Mouse (Mus musculus) midbrain, embryonic 15.5 days (tissue): ENCODE results near the gene Rabl2. TPM values are rescaled to one million over a fixed set of nuclear protein-coding genes. Genes with fewer than 3 reads are reported as not detected.

Experiments
- ATAC-seq: fragments of 200-750 bp; cut with Nextera tagmentation; replicated peaks from 2 replicates; pipeline ENCODE4 v1.8.0; 2017; ENCODE audit warnings: moderate TSS enrichment
- H3K27ac ChIP-seq: fragments of 300-500 bp; sonication (generic); 2 replicates; pipeline ENCODE4 v1.5.1; 2015; ENCODE audit warnings: mild to moderate bottlenecking, inconsistent platforms
- H3K27me3 ChIP-seq: fragments of 300-500 bp; sonication (generic); replicated peaks from 2 replicates; pipeline ENCODE4 v1.6.1; 2015; ENCODE audit warnings: inconsistent platforms
- H3K36me3 ChIP-seq: fragments of 300-500 bp; sonication (generic); replicated peaks from 2 replicates; pipeline ENCODE4 v1.6.1; 2015; ENCODE audit warnings: inconsistent platforms
- H3K4me1 ChIP-seq: fragments of 300-500 bp; sonication (generic); 2 replicates; pipeline ENCODE4 v1.6.1; 2015; ENCODE audit warnings: inconsistent platforms
- H3K4me2 ChIP-seq: fragments of 300-500 bp; sonication (generic); 2 replicates; pipeline ENCODE4 v1.6.1; 2015; ENCODE audit warnings: inconsistent platforms, mild to moderate bottlenecking, moderate library complexity
- H3K4me3 ChIP-seq: fragments of 300-500 bp; sonication (generic); 2 replicates; pipeline ENCODE4 v1.5.1; 2015; ENCODE audit warnings: mild to moderate bottlenecking, inconsistent platforms
- H3K9ac ChIP-seq: fragments of 300-500 bp; sonication (generic); 2 replicates; pipeline ENCODE4 v1.6.1; 2015; ENCODE audit warnings: mild to moderate bottlenecking, inconsistent platforms
- H3K9me3 ChIP-seq: fragments of 300-500 bp; sonication (generic); 2 replicates; pipeline ENCODE4 v1.6.1; 2016; ENCODE audit warnings: inconsistent platforms
- WGBS: fragments of 180-500 bp; shearing (Covaris S2); methylation state at CpG from one replicate; pipeline ENCODE4 v1.1.7; 2015; ENCODE audit warnings: mixed read lengths; 5-methylcytosine and 5-hydroxymethylcytosine counted together
- polyA plus RNA-seq: library from polyadenylated mRNA; unstranded; fragments of >200 nt; fragmentation: Nextera tagmentation; extraction: Ambion mirVana; gene quantifications from 2 replicates; pipeline ENCODE4 v1.2.1, GENCODE M21; 2015

Gene Rabl2
- polyA plus RNA-seq, 1 experiment from 2014 or later: 92.1 TPM

DNA sequence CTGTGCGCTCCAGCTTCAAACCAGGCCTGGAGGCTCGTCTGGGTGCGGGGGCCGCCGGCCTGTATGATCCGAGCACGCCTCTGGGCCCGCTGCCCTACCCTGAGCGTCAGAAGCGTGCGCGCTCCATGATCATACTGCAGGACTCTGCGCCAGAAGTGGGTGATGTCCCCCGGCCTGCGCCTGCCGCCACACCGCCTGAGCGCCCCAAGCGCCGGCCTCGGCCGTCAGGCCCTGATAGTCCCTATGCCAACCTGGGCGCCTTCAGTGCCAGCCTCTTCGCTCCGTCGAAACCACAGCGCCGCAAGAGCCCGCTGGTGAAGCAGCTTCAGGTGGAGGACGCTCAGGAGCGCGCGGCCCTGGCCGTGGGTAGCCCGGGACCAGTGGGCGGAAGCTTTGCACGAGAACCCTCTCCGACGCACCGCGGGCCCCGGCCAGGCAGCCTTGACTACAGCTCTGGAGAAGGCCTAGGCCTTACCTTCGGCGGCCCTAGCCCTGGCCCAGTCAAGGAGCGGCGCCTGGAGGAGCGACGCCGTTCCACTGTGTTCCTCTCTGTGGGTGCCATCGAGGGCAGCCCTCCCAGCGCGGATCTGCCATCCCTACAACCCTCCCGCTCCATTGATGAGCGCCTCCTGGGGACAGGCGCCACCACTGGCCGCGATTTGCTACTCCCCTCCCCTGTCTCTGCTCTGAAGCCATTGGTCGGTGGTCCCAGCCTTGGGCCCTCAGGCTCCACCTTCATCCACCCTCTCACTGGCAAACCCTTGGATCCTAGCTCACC lies 43.7 kb downstream of the Rabl2 start:
- 14% methylated on average over 54 of the region's 58 CpGs for WGBS
- Histone ChIP-seq H3K4me2 (peak overlapping the region; percentile 39), H3K9me3 (no peaks in the 10 kb centered on the region), H3K36me3 (peaks cover 11% of the 10 kb centered on the region; the same call in 1 of the 2 replicates), H3K4me1 (peaks cover 17% of the 10 kb centered on the region; the same call in 1 of the 2 replicates), H3K27ac (no peak overlapping the region), H3K27me3 (no peaks in the 10 kb centered on the region), H3K4me3 (peak overlapping the region; percentile 17), H3K9ac (no peak overlapping the region; the same call in 1 of the 2 replicates)
- peak; percentile 57 for ATAC-seq

DNA sequence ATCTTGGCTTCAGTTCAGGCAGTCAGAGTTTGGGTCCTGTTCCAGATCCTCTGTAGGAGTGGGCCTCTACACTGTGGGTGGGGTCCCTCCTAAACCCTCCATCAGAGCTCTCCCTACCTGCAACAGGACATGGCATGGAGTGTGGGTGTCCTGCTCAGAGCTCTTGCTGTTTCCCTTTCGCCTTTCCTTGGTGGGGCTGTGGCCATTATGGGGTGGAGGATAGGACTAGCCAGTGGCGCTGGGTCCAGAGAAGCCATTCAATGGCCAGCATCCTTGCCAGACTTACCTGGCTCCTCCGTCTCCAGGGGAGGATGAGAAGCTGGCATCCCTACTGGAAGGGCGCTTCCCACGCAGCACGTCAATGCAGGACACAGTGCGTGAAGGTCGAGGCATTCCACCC lies 44.4 kb downstream of the Rabl2 start:
- WGBS: 43% methylated on average over 8 of the region's 8 CpGs
- no peak for ATAC-seq
- Histone ChIP-seq H3K36me3 (peaks cover 11% of the 10 kb centered on the region; the same call in 1 of the 2 replicates), H3K9me3 (no peaks in the 10 kb centered on the region), H3K4me2 (peak overlapping the region; percentile 39; the same call in 1 of the 2 replicates), H3K9ac (no peak overlapping the region), H3K4me1 (peaks cover 17% of the 10 kb centered on the region; the same call in 1 of the 2 replicates), H3K27me3 (no peaks in the 10 kb centered on the region), H3K27ac (no peak overlapping the region), H3K4me3 (no peak overlapping the region)

DNA sequence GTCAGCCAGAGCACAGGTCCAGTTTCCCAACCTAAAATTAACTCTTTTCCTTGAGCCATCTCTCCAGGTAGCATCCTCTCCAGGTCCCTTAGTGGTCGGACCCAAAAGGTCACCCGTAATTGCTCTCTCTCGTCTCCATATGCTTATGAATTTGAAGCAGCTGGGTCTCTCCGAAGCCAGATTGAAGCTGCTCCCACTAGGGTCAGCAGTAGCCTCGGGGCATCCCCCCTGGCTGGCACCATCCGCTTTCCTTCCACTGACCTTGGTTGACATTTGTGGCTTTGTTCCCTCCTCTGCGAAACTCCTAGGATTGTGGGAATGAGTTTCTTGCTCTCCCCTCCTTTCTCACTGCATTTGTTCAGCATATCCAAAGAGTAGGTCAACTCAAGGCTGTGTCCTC lies 47.6 kb downstream of the Rabl2 start:
- Histone ChIP-seq H3K27ac (no peak overlapping the region), H3K4me2 (no peak overlapping the region), H3K4me3 (no peak overlapping the region), H3K9me3 (no peaks in the 10 kb centered on the region), H3K4me1 (peaks cover 16% of the 10 kb centered on the region; the same call in 1 of the 2 replicates), H3K36me3 (0 out of 2 replicates have a peak, but pooled peaks cover 5% of the 10 kb centered on the region), H3K9ac (no peak overlapping the region), H3K27me3 (no peaks in the 10 kb centered on the region)
- WGBS: 82% methylated on average over 7 of the region's 7 CpGs
- ATAC-seq: no peak

DNA sequence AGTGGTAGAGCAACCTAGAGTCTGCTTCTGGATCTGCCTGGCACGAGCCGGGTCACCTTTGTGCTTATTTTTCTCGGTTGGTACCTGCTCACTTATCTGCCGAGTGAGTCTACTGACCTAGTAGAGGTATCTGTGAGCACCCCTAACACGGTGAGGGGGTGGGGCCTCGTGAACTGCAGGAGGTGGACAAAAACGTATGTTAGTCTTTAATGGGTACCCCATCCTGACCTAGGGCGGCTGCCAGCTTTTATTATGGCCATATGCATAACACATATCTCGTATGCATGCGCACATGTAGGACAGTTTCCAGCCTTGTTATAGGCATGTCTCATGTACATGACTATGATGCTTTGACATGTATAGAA lies 57.9 kb downstream of the Rabl2 start:
- Histone ChIP-seq H3K4me3 (peak overlapping the region; percentile 47), H3K4me1 (peaks cover 43% of the 10 kb centered on the region), H3K27ac (peak overlapping the region; percentile 89), H3K9me3 (no peaks in the 10 kb centered on the region), H3K36me3 (no peaks in the 10 kb centered on the region), H3K4me2 (peak overlapping the region; percentile 82), H3K9ac (peak overlapping the region; percentile 54; the same call in 1 of the 2 replicates), H3K27me3 (no peaks in the 10 kb centered on the region)
- ATAC-seq: no peak
- 84% methylated on average over 10 of the region's 10 CpGs for WGBS

DNA sequence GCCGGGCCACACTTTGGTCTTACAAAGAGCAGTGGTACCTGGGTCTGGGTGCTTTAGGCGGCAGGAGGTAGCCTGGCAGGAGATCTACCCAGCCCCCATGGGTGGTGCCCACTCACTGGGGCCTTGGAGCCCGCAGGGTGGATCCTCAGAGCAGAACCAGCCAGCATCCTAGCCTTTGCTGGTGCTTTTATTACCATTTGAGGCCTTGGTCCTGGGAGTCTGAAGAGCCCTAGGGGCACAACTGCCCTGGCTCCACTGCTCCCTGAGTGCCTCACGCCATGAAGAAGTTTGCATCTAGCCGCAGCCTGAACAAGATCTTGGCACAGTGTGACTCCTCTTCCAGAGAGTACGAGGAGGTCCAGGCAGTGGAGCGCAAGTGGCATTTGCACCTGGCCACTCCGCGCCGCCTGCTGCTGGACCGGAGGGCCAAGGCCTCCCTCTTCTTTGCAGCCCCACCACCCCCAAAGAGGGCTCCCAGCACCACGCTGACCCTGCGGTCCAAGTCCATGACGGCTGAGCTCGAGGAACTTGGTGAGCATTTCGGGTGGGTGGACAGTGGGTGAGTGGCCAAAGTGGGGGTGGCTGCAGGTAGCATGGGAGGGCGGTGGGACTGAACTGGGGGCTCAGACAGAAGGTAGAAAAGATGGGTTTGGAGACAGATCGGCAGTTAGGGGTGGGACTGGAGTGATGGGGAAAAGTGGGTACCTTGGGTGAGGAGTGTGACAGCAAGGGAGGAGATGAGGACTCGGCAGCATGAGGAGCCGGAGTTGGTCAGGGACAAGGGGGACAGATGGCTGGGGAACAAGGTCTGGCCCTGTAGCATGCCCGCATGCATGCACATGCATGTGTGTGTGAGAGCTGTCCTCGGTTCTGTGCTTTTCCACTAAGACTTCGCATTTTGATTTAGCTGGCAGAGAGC lies 58.5 kb downstream of the Rabl2 start:
- 54% methylated on average over 23 of the region's 23 CpGs for WGBS
- Histone ChIP-seq H3K4me2 (peak overlapping the region; percentile 82), H3K27ac (peak overlapping the region; percentile 89), H3K36me3 (no peaks in the 10 kb centered on the region), H3K9me3 (no peaks in the 10 kb centered on the region), H3K9ac (peak overlapping the region; percentile 54), H3K27me3 (no peaks in the 10 kb centered on the region), H3K4me3 (peak overlapping the region; percentile 47), H3K4me1 (peaks cover 43% of the 10 kb centered on the region)
- peak; percentile 53 for ATAC-seq

Other genes with a start within 250 kb of the Rabl2 start
- gene Lmf2, start 236.3 kb downstream of the Rabl2 start, polyA plus RNA-seq: 30.5 and 35.0 TPM in 2 replicates
- gene Ncaph2, start 236.2 kb downstream of the Rabl2 start, polyA plus RNA-seq: 115 and 121 TPM in 2 replicates
- 15.7 and 15.8 TPM in 2 replicates for gene Sco2, start 218.1 kb downstream of the Rabl2 start, polyA plus RNA-seq
- 2.1 and 2.7 TPM in 2 replicates for gene Tymp, start 214.9 kb downstream of the Rabl2 start, polyA plus RNA-seq
- 3.4 and 4.3 TPM in 2 replicates for gene Odf3b, start 212.6 kb downstream of the Rabl2 start, polyA plus RNA-seq
- gene Klhdc7b, start 207.0 kb downstream of the Rabl2 start, polyA plus RNA-seq: 0.05 TPM in 1 of 2 replicates, not detected in the other
- gene Syce3, start 181.4 kb downstream of the Rabl2 start, polyA plus RNA-seq: not detected in 2 replicates
- 1.2 and 1.8 TPM in 2 replicates for gene Cpt1b, start 166.1 kb downstream of the Rabl2 start, polyA plus RNA-seq
- 7.3 and 8.2 TPM in 2 replicates for gene C730034F03Rik, start 162.3 kb downstream of the Rabl2 start, polyA plus RNA-seq
- not detected in 2 replicates for gene Gm44502, start 162.2 kb downstream of the Rabl2 start, polyA plus RNA-seq
- gene Chkb, start 162.0 kb downstream of the Rabl2 start, polyA plus RNA-seq: 91.8 and 92.3 TPM in 2 replicates
- 84.8 and 88.5 TPM in 2 replicates for gene Mapk8ip2, start 138.0 kb downstream of the Rabl2 start, polyA plus RNA-seq
- 31.9 and 32.3 TPM in 2 replicates for gene Arsa, start 114.5 kb downstream of the Rabl2 start, polyA plus RNA-seq
- 16.0 and 16.9 TPM in 2 replicates for gene Shank3, start 92.3 kb downstream of the Rabl2 start, polyA plus RNA-seq
- gene Acr, start 23.6 kb downstream of the Rabl2 start, polyA plus RNA-seq: 2.4 and 3.2 TPM in 2 replicates
- 1.4 and 2.3 TPM in 2 replicates for gene Syt10, start 249.9 kb upstream of the Rabl2 start, polyA plus RNA-seq